Mouse (Mus musculus): ENCODE results near the gene Mageb1. TPM values are rescaled to one million over a fixed set of nuclear protein-coding genes. Genes with fewer than 3 reads are reported as not detected.

The Mageb1 gene
- not detected for polyA plus RNA-seq (2017; shearing (Covaris generic))

DNA sequence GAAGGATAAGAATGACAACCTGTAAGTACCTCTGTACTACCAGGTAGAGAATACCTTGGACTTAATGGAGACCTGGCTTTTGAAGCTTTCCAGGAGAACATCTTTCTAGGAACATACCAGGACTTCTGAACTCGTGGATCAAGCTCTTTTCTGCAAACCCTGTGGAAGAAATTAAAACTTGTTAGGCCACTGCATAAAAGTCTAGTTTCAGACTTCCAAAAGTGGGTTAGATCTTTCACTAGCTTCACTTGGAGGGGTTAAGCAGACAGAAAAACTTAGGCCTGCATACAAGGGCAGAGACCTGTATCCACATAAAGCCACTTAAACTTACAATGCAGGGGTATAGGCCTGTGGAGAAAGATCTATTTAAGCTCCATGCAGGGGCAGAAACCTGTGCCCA is at the start of gene Mageb1:
Gene Mageb1, minus strand, starts transcription at position 101 of the 400 bp plus-strand sequence.

Other genes with a start within 250 kb of the Mageb1 start
- gene Mageb5, start 233.3 kb downstream of the Mageb1 start, polyA plus RNA-seq (2017; shearing (Covaris generic)): not detected